Mouse (Mus musculus) ES-Bruce4 (cell line): ENCODE measurements around the gene Lta. TPM values are rescaled to one million over a fixed set of nuclear protein-coding genes. Genes with fewer than 3 reads are reported as not detected.
A peak's percentile ranks its signal among the peaks of the same experiment; 100 is the strongest.

Experiments used
- H3K27ac ChIP-seq: 2 replicates; pipeline ENCODE4 v1.5.1; 2012; ENCODE audit warnings: low read length, inconsistent platforms; ENCODE audit not compliant: insufficient read depth
- H3K27me3 ChIP-seq: 2 replicates; pipeline ENCODE4 v1.6.1; 2012; ENCODE audit warnings: mild to moderate bottlenecking, low read length, inconsistent platforms; ENCODE audit not compliant: control insufficient read depth, poor library complexity, insufficient read depth, severe bottlenecking
- H3K36me3 ChIP-seq: 2 replicates; pipeline ENCODE4 v1.6.1; 2012; ENCODE audit warnings: inconsistent platforms, mild to moderate bottlenecking, low read length, moderate library complexity; ENCODE audit not compliant: control insufficient read depth, poor library complexity, insufficient read depth, severe bottlenecking
- H3K4me1 ChIP-seq: one replicate; pipeline ENCODE4 v1.8.1; 2011; ENCODE audit warnings: low read length; ENCODE audit not compliant: control insufficient read depth, insufficient read depth
- H3K4me3 ChIP-seq: 2 replicates; pipeline ENCODE4 v1.5.1; 2011; ENCODE audit warnings: low read depth, mild to moderate bottlenecking, low read length
- H3K9ac ChIP-seq: 2 replicates; pipeline ENCODE4 v1.6.1; 2012; ENCODE audit warnings: low read depth, mild to moderate bottlenecking, inconsistent platforms; ENCODE audit not compliant: poor library complexity, severe bottlenecking
- H3K9me3 ChIP-seq: replicated peaks from 2 replicates; pipeline ENCODE4 v1.6.1; 2012; ENCODE audit warnings: mild to moderate bottlenecking, low read length, inconsistent platforms; ENCODE audit not compliant: control insufficient read depth, poor library complexity, insufficient read depth, severe bottlenecking
- CTCF ChIP-seq: IDR thresholded peaks from one replicate; pipeline ENCODE4 v1.8.1; 2011; ENCODE audit warnings: low read depth, low read length
- EP300 ChIP-seq: IDR thresholded peaks from 2 replicates; pipeline ENCODE4 v1.6.1; 2011; ENCODE audit warnings: low read depth, low read length; ENCODE audit not compliant: insufficient read depth
- POLR2A ChIP-seq: IDR thresholded peaks from one replicate; pipeline ENCODE4 v1.8.1; 2011; ENCODE audit warnings: low read length; ENCODE audit not compliant: insufficient read depth
- polyA plus RNA-seq: library from polyadenylated mRNA; stranded (reverse); fragments of >200 nt; gene quantifications from 2 replicates; pipeline ENCODE4 v1.2.4, GENCODE M21; 2011; ENCODE audit warnings: low read depth; ENCODE audit not compliant: missing spikeins, insufficient read depth, insufficient read length

Gene Lta
- polyA plus RNA-seq, 1 experiment = not detected

DNA sequence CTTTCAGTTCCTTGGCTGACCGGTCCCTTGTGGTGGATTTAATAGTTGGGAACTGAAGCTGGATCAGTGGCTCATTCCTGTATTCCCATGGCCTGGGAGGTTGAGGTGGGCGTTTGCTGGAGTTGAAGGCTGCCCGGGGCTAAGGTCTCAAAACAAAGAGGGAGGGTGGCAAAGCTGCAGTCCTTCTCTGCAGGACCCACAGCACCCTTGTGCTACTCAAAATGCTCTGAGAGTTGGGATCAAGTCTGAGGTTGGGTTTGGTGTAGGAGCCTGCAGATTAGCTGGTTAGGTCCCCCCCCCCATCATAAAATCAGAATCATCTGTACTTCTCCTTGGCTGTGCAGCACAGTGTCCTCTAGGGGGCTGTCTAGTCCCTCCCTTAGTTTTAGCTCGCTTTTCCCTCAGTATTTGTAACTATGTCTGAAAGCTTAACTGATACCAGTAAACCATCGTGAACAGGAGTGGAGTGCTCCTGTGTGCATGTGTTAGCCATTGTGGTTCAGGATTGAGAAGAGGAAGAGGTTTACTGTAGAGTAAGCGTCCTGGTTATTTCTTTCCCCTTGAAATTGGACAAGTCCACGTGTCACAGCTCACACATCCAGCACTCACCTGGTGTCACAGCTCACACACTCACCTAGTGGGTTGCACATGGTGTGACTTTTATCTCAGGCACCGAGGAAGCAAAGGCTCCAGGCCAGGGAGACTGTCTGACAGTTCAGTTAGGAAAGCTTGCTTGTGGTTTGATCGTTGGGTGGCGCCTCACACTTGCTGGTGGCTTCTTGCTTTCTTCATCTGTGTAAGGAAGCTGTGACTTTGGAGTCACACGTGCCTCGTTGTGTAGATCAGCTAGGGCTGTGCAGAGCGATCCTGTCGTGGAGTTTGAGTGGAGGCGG, 40.8 kb upstream of the Lta start:
- peaks cover 2% of the 10 kb centered on the region for H3K4me1 ChIP-seq
- peaks cover 79% of the 10 kb centered on the region for H3K36me3 ChIP-seq
- TF ChIP-seq CTCF (no peak), EP300 (no peak), POLR2A (no peak)
- H3K9ac ChIP-seq = no peak overlapping the region
- no peaks in the 10 kb centered on the region for H3K27me3 ChIP-seq
- no peak overlapping the region for H3K4me3 ChIP-seq
- H3K27ac ChIP-seq = no peak overlapping the region
- no peaks in the 10 kb centered on the region for H3K9me3 ChIP-seq

DNA sequence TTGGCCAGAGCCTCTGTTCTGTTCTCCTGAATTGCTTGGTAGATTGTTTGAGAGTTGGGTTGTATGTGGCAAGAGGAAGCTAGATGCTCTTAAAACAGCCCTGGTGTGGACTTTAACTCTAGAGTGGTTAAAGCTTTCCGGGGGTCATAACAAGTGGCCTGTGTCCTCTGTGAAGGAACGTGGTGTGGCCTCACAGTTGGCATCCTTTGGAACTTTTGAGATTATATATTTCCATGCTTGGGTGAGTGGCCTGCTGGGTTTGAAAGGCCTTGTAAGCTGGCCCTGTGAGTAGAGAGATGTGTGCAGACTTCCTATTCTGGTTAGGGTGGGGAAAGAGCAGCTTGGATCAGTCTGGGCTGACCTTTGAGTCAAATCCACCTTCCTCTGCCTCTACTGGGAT, 39.8 kb upstream of the Lta start:
- Histone ChIP-seq H3K4me1 (peaks cover 2% of the 10 kb centered on the region), H3K4me3 (no peak overlapping the region), H3K36me3 (peaks cover 71% of the 10 kb centered on the region), H3K27me3 (no peaks in the 10 kb centered on the region), H3K27ac (no peak overlapping the region), H3K9me3 (no peaks in the 10 kb centered on the region), H3K9ac (no peak overlapping the region)
- TF ChIP-seq CTCF (no peak), POLR2A (no peak), EP300 (no peak)

DNA sequence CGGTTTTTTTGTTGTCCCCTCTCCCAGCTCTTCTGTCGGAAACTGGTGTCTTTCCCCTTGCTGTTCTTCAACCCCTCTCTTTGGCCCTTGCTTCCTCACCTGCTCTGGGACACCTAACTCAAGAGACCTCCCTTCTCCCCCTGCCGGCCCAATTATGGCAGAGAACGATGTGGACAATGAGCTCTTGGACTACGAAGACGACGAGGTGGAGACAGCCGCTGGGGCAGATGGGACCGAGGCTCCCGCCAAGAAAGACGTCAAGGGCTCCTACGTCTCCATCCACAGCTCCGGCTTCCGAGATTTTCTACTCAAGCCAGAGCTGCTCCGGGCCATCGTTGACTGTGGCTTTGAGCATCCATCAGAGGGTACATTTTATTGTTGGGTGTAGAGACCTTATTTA, 37.9 kb upstream of the Lta start:
- Histone ChIP-seq H3K9me3 (no peaks in the 10 kb centered on the region), H3K4me3 (peak overlapping the region; percentile 99), H3K27ac (0 out of 2 replicates have a peak overlapping the region, but pooled peaks have one; percentile 9), H3K27me3 (no peaks in the 10 kb centered on the region), H3K9ac (peak overlapping the region; percentile 95), H3K4me1 (peaks cover 2% of the 10 kb centered on the region), H3K36me3 (peaks cover 52% of the 10 kb centered on the region)
- TF ChIP-seq POLR2A (no peak), EP300 (no peak), CTCF (no peak)

DNA sequence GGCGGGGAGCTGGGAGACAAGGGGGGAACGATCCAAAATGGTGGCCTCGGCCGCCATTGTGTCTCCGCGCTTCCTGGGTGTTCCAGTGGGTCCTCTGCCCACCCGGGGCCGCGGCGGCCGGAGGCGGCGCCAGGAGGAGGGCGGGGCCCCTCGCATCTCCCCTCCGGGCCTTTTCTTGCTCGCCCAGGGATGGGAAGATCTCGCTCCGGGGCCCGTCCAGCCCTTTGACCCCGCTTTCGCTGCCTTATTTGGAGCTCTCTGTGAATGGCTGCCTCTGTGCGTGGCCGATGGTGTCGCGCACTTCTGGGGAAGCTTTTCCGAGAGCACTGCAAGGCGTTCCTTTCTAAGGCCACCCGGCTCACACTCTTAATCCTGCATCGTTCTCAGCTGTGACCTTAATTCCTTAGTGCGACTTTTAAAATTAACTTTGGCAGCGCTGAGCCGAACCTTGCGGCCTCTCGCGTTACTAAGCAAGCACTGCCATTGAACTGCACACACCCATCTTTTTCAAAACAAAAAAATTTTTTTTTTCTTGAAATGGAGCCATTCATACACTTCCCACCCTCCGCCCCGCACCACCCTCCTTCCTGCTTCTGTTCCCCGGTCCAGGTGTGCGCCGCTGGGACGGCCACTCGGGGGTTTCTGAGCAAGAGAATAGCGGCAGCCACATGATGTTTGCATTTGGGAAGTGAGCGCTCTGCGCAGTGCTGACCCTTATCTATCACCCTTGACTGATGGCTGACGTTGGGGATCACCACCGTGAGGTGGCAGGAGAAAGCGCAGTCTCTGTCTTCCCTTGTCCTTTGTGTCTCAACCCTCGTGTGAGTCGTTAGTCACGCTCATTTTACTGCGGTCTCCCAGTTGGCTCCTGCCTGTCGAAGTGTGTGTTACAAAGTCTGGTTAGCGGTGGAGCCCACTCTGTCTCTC, 37.1 kb upstream of the Lta start:
- H3K9ac ChIP-seq = peak overlapping the region; percentile 95
- H3K27ac ChIP-seq = peak overlapping the region; percentile 48
- H3K9me3 ChIP-seq = no peaks in the 10 kb centered on the region
- peaks cover 44% of the 10 kb centered on the region for H3K36me3 ChIP-seq
- peak overlapping the region; percentile 99 for H3K4me3 ChIP-seq
- H3K27me3 ChIP-seq = no peaks in the 10 kb centered on the region
- H3K4me1 ChIP-seq = peaks cover 2% of the 10 kb centered on the region
- no peak for TF ChIP-seq CTCF

DNA sequence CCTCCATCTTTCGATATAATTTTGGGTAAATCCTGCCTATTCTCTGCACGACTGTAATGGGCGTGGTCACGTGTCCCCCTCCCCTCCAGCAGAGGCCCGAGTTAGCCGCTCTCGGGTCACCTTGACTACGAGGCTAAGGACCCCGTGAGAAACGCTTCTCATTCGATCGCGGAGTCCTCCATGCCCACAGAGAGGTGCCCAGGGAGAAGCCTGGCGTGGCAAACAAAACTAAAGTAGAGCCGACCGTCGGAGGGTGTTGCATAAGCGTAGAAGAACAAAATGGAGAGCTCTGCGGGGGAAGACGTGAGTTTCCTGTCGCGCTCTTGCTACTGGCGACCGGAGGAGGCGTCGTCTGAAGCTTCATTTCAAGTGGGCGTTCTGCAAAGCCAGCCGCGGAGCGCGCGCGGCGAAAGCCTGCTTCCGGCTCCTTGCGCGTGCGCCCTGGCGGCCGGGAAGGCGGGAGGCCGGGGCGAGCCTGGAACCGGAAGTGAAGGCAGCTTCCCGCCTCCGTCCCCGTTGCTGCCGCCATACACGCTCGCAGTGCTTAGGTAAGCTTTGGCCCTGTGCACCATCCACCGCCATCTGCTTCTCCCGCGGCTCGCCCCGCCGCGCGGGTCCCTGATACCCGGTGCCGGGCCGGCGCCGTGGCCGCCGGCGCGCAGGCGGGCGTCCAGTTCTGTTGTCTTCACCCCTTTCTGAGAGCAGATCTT, 36.3 kb upstream of the Lta start, which contains the start of gene Ddx39b:
TSS of gene Ddx39b (plus strand) at position 442 of the 710 bp plus-strand sequence.
- Histone ChIP-seq H3K27me3 (no peaks in the 10 kb centered on the region), H3K9me3 (no peaks in the 10 kb centered on the region), H3K27ac (peak within 1 kb of the TSS; percentile 59), H3K9ac (peak within 1 kb of the TSS; percentile 95), H3K4me1 (no peaks in the 10 kb centered on the region), H3K4me3 (peak within 1 kb of the TSS; percentile 99), H3K36me3 (peaks cover 36% of the 10 kb centered on the region)
- TF ChIP-seq EP300 (no peak), POLR2A (peak; percentile 40)
